Mouse (Mus musculus): ENCODE results near the gene Hmox1.

- TF ChIP-seq CTCF (IDR thresholded peaks at IDR 0.05; ENCODE audit: borderline replicate concordance, control insufficient read depth, extremely low read depth, insufficient read depth, low read length, poor library complexity): 0 out of 2 replicates have a peak, but pooled peaks have one; percentile 26
- peak; percentile 48; the same call in 1 of the 2 replicates for TF ChIP-seq POLR2A (IDR thresholded peaks at IDR 0.05; ENCODE audit: control insufficient read depth, extremely low read depth, insufficient read depth, low read length, poor library complexity)
These were observed 16.0 kb downstream of the Hmox1 start, which contains the start of gene Mcm5 for GRCm38 (mm10) chr8:75109236-75109967.

Measured in thymus, adult 2 months (tissue).